Mouse (Mus musculus) left cerebral cortex, adult 11 months (tissue): Measurements from ENCODE around the gene 9530068E07Rik.
"Not testable (repeated sequence)": the region's sequence is repeated elsewhere in the genome, so short reads cannot be mapped to it uniquely, and the experiment has no call there.

Experiments
- DNase-seq: peaks from one replicate; pipeline ENCODE4 v3.0.0; 2022; ENCODE audit warnings: low spot score

Gene 9530068E07Rik

GRCm38 (mm10) chr11:52395940-52396596 lies at the start of gene 9530068E07Rik:
9530068E07Rik (plus strand) TSS chr11:52396428.
- peak; percentile 91 for DNase-seq

DNA sequence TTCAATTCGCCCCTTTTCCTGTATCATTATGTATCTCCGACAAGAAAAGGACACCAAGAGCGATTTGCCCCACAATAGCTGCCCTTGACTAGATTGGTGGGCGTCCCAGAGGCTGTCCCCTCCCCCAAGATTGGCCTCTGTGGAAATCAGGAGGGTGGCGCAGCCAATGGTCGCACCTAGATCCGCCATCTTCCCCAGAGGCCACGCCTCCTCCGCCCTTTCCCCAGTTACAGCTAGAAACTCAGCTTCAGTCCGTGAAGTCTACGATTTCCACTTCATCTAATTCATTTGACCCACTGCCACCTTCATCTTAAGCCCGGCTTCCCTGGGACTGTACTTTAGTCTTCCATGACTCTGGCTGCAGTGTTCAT lies 49.6 kb upstream of the 9530068E07Rik start:
- no peak for DNase-seq

- no peak for DNase-seq
Measured at GRCm38 (mm10) chr11:52348156-52348555, 48.1 kb upstream of the 9530068E07Rik start.

DNA sequence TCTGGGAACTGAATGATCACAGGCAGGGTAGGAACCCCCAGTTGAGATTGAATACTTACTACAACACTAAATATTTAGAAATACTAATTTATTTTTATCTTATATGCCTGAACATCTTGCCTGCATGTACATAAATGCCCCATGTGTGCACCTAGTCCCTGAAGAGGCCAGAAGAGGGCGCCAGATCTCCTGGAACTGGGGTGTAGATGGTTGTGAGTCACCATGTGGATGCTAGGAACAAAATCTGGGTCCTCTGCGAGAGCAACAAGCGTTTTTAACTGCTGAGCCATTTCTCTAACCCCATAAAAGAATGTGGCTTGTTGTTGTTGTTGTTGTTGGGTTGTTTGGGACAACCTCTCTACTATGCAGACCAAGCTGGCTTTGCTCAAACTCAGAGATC lies 47.5 kb upstream of the 9530068E07Rik start:
- DNase-seq: no peak

- DNase-seq: no peak
Measured at GRCm38 (mm10) chr11:52350924-52351323, 45.3 kb upstream of the 9530068E07Rik start.

- no peak for DNase-seq
Measured at GRCm38 (mm10) chr11:52352271-52352670, 44.0 kb upstream of the 9530068E07Rik start.

DNA sequence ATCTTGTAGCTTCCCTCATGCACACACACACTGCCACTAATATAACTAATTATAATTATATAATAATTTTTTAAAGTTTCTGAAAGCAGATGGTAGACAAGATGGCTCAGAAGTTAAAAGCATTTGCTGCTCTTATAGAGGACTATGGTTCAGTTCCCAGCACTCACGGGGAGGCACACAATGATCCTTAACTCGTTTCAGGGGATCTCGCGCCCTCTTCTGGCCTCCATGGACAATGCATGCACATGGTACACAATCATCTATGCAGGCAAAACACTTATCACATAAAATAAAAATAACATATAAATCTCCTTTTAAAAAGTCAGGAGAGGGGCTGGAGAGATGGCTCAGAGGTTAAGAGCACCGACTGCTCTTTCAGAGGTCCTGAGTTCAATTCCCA lies 41.6 kb upstream of the 9530068E07Rik start:
- no peak for DNase-seq

DNA sequence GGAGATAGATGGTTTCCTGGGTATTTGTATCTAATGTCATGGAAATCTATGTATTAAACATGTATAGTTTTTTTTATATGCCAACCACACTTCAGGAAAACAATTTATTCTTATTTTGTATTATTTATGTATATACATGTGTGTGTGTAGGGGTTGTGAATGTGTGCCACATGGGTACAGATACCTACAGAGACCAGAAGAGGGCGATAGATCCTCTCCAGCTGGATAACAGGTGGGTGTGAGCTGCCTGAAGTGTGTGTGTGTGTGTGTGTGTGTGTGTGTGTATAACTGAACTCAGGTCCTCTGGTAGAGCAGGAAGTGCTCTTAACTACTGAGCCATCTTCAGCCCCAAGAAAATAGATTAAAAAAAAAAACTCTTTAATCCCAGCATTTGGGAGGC lies 40.6 kb upstream of the 9530068E07Rik start:
- DNase-seq: no peak

GRCm38 (mm10) chr11:52357091-52357490 lies 39.1 kb upstream of the 9530068E07Rik start:
- not testable (repeated sequence) for DNase-seq

GRCm38 (mm10) chr11:52358520-52358919 lies 37.7 kb upstream of the 9530068E07Rik start:
- DNase-seq: no peak

- peak; percentile 64 for DNase-seq
Measured at GRCm38 (mm10) chr11:52359686-52360470, 36.4 kb upstream of the 9530068E07Rik start.

- DNase-seq: peak; percentile 85
Measured at GRCm38 (mm10) chr11:52360471-52361277, 35.6 kb upstream of the 9530068E07Rik start, which contains the start of gene Vdac1. Vdac1 (plus strand) TSS chr11:52360860.

DNA sequence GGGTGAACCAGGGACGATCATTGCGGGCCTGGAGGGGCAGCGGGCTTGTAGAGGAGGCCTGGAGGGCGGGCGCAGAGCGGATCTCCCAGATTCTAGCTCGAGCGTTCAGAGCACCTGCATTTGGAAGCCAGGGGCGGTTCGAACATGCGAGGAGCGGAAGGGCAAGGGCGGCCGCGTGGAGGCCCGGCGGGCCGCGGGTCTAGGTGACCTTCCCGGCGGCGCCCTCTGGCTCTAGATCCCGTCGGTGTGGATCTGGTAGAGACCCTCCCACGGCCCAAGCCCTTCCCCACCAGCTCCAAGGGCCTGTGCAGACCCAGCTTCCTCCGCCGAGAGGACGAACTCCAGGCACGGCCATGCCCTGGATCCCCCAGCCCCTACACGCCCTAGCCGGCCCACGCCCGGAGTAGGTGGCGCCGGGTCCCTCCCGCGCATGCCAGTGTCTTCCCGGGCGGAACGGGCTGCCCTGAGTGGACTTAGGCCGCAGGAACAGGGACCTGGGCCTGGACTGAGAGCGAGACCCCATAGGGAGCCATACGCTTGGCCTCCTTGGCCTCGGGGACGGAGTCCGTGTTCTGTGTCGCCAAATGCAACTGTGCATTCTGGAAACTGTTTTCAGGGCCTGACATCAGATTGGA lies 34.8 kb upstream of the 9530068E07Rik start:
- no peak for DNase-seq

DNA sequence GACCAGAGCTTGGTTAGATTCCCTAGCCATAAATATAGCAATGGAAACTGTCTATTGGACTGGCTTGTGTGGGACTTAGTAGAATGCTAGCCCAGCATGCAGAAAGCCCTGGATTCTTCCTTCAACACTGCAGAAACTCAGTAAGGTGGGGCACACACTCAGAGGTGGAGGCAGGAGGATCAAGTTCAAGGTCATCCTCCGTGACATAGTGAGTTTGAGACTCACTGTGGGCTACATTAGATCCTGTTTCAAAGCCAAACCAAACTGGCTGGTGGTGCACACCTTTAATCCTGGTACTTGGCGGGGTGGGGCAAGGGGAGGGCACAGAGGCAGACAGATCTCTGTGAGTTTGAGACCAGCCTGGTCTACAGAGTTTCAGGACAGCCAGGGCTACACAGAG lies 31.9 kb upstream of the 9530068E07Rik start:
- no peak for DNase-seq

DNA sequence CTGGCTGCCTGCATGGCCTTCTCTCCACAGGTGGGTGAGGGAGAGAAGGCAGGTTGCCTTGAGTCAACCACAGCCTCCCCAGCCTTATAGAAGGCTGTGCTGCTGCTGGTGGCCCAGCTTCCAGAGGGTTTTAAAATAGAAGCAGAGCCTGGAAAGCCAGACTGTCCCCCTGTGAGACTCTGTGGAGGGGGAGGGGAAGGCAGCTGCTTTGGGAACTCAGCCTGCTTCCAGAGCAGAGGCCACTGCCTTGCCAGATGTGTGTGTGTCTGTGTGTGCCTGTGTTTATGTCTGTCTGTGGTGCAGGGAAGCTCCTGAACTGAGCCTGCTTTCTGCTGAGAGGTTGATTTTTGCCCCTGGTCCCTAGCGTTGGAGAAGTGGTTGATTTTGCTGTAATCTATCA lies 31.1 kb upstream of the 9530068E07Rik start:
- no peak for DNase-seq

DNA sequence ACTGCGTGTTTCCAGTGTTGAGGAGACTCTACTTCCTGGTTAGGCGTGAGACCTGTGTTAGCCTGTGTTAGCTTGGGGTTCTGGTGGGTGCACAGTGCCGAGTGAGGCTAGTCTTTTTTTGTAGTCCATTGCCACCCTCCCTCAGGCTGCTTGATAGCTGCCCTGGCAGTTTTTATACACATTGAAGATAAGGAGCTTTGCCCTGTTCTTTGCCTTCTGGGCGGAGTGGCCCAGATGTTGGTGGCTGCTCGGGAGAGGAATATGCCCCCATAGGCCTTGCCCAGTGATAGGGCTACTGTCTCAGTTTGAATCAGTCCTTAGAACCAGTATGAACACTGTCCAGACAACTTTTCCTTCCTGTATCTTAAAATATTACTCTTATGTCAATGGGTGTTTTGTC lies 29.9 kb upstream of the 9530068E07Rik start:
- DNase-seq: no peak

GRCm38 (mm10) chr11:52368176-52368985 lies 27.8 kb upstream of the 9530068E07Rik start:
- no peak for DNase-seq

DNA sequence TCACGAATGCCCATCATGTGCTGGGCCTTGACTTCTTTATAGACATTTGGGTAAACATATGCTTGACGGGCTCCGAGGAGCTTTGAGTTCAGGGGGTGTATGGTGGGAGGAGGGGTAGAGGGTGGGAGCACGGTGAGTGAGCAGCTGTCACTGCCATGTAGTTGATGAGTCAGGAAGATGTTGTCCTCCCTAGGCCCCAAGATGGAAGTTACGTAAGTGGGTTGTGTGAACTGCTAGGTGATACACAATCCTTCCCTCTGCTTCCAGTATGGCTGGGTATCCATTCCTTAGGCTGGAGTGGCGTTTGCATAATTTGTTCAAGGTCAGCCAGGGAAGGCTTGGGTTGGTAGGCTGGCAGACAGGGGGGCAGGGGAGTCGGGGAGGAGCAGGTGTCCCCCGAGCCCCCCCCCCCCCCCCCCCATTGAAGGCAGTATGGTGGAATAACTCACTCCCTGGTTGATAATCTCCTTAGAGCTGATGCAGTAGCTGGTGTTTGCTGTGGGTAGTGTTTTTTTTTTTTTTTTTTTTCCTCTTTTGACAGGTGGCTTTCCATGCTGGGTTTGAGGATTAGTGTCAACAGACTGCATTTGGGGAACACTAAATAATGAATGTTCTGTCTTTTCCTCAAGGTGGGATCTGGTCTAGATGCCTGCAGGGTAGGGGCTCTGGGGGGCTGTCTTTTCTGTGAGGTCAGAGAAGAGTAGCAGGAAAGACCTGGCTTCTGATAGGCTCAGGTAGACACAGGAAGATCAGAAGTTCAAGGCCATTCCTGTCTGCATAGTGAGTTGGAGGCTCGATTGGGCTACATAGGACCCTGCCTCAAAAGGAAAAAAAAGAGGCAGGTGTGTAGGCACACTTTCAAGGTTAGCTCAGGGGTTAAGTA lies 26.7 kb upstream of the 9530068E07Rik start:
- no peak for DNase-seq

DNA sequence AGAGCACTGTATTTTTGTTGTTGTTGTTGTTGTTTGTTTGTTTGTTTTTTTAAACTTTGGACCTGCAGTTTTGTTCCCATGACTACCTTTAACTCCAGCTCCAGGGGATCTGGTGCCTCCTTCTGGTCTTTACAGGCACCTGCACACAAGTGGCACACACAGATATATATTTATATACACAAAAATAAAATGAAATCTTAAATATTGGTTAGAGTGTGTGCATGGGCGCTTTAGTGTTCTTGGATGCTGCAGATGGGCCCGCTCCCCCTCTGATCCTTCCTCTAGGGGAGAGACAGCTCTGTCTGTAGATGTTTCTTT lies 26.1 kb upstream of the 9530068E07Rik start:
- DNase-seq: no peak

GRCm38 (mm10) chr11:52370538-52370937 lies 25.7 kb upstream of the 9530068E07Rik start:
- no peak for DNase-seq
